Mouse (Mus musculus) bone marrow, adult 2 months (tissue): ENCODE measurements around the gene Nup210. TPM values are rescaled to one million over a fixed set of nuclear protein-coding genes. Genes with fewer than 3 reads are reported as not detected.

Source experiments
- H3K27ac ChIP-seq: fragments of 200-500 bp; 2 replicates; pipeline ENCODE4 v1.5.1; 2012; ENCODE audit warnings: low read depth, mild to moderate bottlenecking, control low read depth, inconsistent platforms, low read length; ENCODE audit not compliant: control insufficient read depth, poor library complexity, insufficient read depth
- H3K4me1 ChIP-seq: fragments of 200-500 bp; 2 replicates; pipeline ENCODE4 v1.6.1; 2011; ENCODE audit warnings: low read length; ENCODE audit not compliant: control insufficient read depth, insufficient read depth
- H3K4me3 ChIP-seq: fragments of 200-500 bp; replicated peaks from 2 replicates; pipeline ENCODE3; 2011; ENCODE audit warnings: mild to moderate bottlenecking, low read depth, low read length, control low read depth; ENCODE audit not compliant: control insufficient read depth
- CTCF ChIP-seq: fragments of 200-500 bp; IDR thresholded peaks from 2 replicates; pipeline ENCODE4 v1.5.1; 2011; ENCODE audit warnings: low read length, control low read depth; ENCODE audit not compliant: control insufficient read depth, insufficient read depth
- POLR2A ChIP-seq: fragments of 200-500 bp; IDR thresholded peaks from 2 replicates; pipeline ENCODE4 v1.6.1; 2011; ENCODE audit warnings: low read depth, mild to moderate bottlenecking, control low read depth, low read length, borderline replicate concordance; ENCODE audit not compliant: control insufficient read depth
- WGBS: fragments of 180-500 bp; shearing (Covaris S2); methylation state at CpG from one replicate; pipeline ENCODE4 v1.1.7; 2018; 5-methylcytosine and 5-hydroxymethylcytosine counted together
- polyA plus RNA-seq: library from polyadenylated mRNA; stranded (reverse); fragments of >200 nt; gene quantifications from 2 replicates; pipeline ENCODE4 v1.2.4, GENCODE M21; 2011; ENCODE audit warnings: low replicate concordance; ENCODE audit not compliant: missing spikeins, insufficient read depth, insufficient read length

Nup210 gene
- polyA plus RNA-seq, 1 experiment: 111 TPM

DNA sequence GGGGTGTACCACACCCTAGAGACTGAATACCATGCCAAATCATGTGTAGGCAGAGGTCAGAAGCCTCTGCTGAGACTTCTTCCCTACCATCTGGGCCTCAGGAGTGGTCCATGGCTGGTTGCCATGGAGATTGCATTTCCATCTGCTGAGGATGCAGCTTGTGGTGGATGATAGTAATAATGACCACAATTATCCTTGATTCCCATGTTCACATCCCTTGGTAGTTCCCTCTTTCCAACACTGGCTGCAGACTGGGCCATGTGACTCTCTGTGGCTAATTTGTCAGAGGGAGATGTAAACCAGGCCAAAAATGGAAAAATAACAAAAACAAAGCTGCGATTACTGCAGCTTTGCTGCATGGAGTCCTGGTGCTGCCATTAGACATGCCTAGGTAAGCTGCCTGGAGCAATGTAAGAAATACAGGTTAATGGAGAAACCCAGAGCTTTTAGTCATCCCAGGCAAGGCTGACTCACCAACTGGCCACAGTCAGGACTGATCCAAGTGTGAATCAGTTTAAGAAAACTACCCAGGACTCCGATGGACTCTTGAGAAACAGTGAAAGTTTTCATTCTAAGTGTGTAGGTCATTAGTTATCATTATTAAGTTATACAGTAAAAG, 30.6 kb upstream of the Nup210 start:
- Histone ChIP-seq H3K4me1 (peaks cover 3% of the 10 kb centered on the region; the same call in 1 of the 2 replicates), H3K4me3 (no peak overlapping the region), H3K27ac (no peak overlapping the region)
- no peak for TF ChIP-seq POLR2A
- TF ChIP-seq CTCF: no peak
- WGBS: 80% methylated on average over 2 of the region's 2 CpGs

DNA sequence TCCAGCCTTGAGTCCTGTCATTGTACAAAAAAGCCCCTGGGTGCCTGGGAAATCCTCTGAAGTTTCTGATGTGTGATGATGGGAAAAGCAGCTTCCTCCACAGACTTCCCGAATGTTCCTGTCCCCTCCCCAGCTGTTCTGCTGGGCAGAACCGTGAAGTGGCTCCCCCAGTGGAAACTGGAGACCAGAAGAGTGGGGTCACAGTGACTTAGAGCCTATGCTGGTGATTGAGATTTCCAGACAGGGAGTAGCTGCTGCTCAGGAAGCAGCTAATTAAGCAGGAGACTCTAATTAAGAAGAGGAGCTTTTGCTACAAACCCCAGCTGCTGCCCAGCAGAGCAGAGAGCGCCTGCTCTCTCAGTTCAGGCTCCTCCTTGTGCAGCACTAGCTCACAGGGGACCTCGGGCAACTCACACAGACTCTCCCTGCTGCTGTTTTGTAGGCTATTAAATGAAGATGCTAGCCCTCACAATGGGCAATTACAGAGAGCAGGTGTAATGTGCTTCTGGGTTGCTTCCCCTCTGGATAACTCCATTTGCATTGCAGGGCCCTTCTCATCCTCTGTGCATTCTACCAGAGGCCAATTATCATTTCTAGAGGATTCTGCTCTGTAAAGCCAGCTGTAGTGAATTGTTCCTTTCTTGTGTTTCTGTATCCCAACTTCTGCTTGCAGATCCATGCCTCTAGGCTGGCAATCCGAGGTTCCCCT, 30.0 kb upstream of the Nup210 start:
- H3K27ac ChIP-seq: no peak overlapping the region
- 51% methylated on average over 5 of the region's 5 CpGs for WGBS
- no peak for TF ChIP-seq CTCF
- TF ChIP-seq POLR2A: no peak

DNA sequence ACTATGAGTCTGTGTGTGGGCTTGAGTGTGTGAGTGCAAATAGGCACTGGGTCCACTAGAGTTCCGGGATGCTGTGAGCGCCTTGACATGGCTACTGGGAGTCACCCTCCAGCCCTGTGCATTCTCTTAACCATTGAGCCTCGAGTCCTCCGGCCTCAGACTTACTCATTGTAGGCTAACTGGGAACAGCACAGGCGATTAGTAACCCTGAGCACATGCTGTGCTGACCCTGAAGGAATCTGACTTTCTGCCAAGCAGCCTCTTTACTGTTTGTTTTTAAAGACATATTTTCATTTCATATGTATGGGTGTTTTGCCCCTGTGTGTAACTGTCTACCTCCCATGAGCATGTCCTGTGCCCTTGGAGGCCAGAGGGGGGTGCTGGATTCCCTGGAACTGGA, 28.9 kb upstream of the Nup210 start:
- Histone ChIP-seq H3K27ac (no peak overlapping the region), H3K4me3 (no peak overlapping the region), H3K4me1 (peaks cover 3% of the 10 kb centered on the region; the same call in 1 of the 2 replicates)
- TF ChIP-seq POLR2A: no peak
- no peak for TF ChIP-seq CTCF
- 83% methylated on average over 5 of the region's 5 CpGs for WGBS

More for the DNA sequence above, 30.0 kb upstream of the Nup210 start:
- peaks cover 3% of the 10 kb centered on the region; the same call in 1 of the 2 replicates for H3K4me1 ChIP-seq
- no peak overlapping the region for H3K4me3 ChIP-seq

DNA sequence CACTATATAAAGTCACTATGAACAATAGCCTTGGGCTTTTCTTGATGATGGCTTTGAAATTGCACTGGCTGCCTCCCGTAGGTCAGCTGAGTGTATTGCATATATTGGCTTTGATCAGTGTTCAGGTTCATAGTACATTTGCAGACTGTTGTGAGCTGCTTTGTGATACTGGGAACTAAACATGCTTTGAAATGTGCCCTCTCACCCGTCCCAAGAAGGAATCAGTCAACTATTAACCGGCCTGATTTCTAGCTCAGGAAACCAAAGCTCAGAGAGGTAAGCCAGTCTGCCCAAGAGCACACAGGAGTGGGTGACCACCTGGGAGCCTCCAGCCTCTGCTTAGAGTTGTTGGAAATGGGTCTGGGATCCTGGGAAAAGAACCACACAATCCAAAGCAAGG, 28.4 kb upstream of the Nup210 start:
- peaks cover 3% of the 10 kb centered on the region; the same call in 1 of the 2 replicates for H3K4me1 ChIP-seq
- H3K4me3 ChIP-seq: no peak overlapping the region
- 68% methylated on average over 3 of the region's 3 CpGs for WGBS
- no peak overlapping the region for H3K27ac ChIP-seq
- TF ChIP-seq CTCF: no peak
- TF ChIP-seq POLR2A: no peak

DNA sequence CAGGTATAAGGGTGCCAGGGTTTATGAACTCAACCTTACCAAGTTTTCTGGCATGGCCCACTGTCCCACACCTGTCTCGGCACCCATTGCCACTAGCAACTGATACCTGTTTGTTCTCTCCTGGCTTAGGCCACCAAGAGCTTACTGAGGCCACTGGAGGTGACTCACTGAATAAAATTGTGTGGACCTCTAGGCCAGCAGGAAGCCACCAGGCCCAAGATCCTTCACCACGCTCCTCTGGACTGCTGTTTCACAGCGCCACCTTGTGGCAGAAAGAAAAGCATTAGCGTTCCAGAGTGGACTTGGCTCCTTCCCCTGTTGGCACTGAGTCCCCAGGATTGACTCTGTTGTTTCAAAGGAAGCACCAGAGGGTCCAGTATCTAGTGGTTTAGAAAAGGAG, 23.2 kb upstream of the Nup210 start:
- no peak overlapping the region for H3K4me3 ChIP-seq
- 25% methylated on average over 4 of the region's 4 CpGs for WGBS
- no peak for TF ChIP-seq POLR2A
- peak; percentile 95 for TF ChIP-seq CTCF
- H3K27ac ChIP-seq: no peak overlapping the region
- peaks cover 3% of the 10 kb centered on the region; the same call in 1 of the 2 replicates for H3K4me1 ChIP-seq

DNA sequence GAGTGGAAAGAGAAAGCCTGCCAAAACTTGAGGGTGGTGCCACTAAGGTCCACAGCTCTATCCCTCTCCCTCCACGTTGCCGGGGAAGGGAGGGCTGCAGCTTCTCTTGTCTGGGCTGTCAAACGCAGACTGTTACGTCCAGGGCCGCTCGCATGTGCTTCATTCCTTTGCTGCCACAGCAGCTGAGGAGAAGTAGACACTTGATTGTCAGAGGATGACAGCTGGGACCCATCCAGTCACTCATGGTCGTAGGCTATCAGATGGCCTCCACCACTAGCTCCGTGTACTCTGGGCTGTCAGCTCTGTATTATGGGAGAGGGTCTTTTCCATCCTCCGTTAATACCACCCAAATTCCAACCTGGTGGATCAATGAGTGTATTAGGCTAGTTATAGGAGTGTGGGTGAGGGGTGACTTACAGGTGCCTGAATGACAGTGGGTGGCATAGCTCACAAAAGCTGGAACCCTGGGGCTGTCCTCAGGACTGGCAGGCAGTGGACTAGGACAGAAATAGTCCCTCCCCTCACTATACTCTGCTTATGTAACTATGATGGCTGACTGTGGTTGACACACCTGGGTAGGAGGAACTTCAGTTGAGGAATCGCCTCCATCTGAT, 20.8 kb upstream of the Nup210 start:
- TF ChIP-seq POLR2A: no peak
- no peak for TF ChIP-seq CTCF
- Histone ChIP-seq H3K4me3 (no peak overlapping the region), H3K4me1 (peaks cover under 1% of the 10 kb centered on the region; the same call in 1 of the 2 replicates), H3K27ac (no peak overlapping the region)
- WGBS: 83% methylated on average over 10 of the region's 10 CpGs

DNA sequence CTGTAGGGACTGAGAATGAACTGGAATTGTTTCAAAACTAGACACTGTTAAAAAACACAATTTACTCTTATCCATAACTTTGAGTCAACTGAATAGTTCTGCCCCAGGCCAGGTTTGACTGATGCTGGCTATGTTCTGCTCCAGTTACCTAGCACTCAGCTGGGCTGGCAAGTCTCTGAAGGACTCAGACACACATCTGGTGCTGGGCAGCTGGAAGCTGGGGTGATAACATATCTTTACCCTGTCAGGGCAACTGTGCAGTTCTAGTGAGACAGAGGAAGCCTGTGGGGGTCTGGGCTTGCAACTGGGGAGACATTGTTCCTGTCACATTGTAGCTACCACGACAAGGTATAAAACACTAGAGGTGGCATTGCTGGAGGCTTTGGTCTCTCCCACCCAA, 14.2 kb upstream of the Nup210 start:
- Histone ChIP-seq H3K4me1 (no peaks in the 10 kb centered on the region; the same call in 1 of the 2 replicates), H3K4me3 (no peak overlapping the region), H3K27ac (no peak overlapping the region)
- TF ChIP-seq POLR2A (no peak), CTCF (no peak)
- 11% methylated on average over 1 of the region's 1 CpGs for WGBS

DNA sequence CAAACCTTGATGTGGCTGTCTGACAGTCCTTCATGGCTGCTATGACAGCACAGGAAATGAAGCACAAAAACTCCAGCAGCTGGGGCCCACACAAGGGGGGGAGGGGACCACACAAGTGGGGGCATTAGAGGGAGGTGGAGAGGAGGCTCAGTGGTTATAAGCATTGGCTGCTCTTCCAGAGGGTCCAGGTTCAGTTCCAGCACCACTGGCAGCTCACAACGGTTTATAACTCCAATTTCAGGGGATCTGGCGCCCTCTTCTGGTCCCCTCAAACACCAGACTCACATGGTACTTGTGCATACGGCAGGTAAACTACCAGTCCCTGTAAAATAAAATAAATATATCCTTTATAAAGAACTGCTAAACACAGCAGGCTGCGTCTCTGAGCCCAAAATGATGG, 12.4 kb upstream of the Nup210 start:
- TF ChIP-seq CTCF (peak; percentile 42; the same call in 1 of the 2 replicates), POLR2A (no peak)
- Histone ChIP-seq H3K4me1 (no peaks in the 10 kb centered on the region; the same call in 1 of the 2 replicates), H3K4me3 (no peak overlapping the region), H3K27ac (no peak overlapping the region)
- WGBS: 67% methylated on average over 4 of the region's 4 CpGs

DNA sequence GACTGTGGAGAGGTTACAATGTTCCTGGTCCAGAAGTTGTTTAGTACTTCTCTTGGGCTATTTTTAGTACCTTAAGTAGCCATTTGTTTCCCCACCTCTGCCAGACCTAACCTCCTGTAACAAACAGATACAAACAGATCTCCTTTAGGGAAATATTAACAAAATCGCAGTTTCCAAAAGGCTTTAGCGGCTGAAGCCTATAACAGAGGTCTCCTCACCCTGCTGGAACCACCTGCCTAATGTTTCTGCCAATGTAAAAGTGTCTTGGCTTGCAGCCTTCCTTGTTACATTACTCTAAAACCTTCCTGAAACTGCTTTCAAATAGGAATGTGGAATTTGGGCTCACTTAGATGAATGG, 8.6 kb upstream of the Nup210 start:
- Histone ChIP-seq H3K27ac (no peak overlapping the region), H3K4me1 (peaks cover 1% of the 10 kb centered on the region; the same call in 1 of the 2 replicates), H3K4me3 (no peak overlapping the region)
- TF ChIP-seq CTCF (no peak), POLR2A (no peak)
- 60% methylated on average over 2 of the region's 2 CpGs for WGBS
